Mouse (Mus musculus) heart, adult 2 months (tissue): ENCODE measurements at regions not wholly inside any gene's neighbourhood (a gene's known extent, or its start where the extent isn't known, plus 50 kb on each side); places are given as distances from the start of the nearest gene placed in this dataset.

Experiments used
- DNase-seq, 2 experiments: peaks; one replicate each; pipeline ENCODE4 v3.0.0; 2021
- H3K27ac ChIP-seq: fragments of 200-600 bp; 2 replicates; pipeline ENCODE4 v1.8.1; 2022
- H3K27me3 ChIP-seq: fragments of 200-500 bp; 2 replicates; pipeline ENCODE4 v1.6.1; 2012; ENCODE audit warnings: mild to moderate bottlenecking, low read length, inconsistent platforms, mixed read lengths; ENCODE audit not compliant: control insufficient read depth, insufficient read depth
- H3K36me3 ChIP-seq: fragments of 200-500 bp; 2 replicates; pipeline ENCODE4 v1.6.1; 2012; ENCODE audit warnings: low read length, inconsistent platforms; ENCODE audit not compliant: control insufficient read depth, insufficient read depth
- H3K4me1 ChIP-seq: fragments of 200-500 bp; 2 replicates; pipeline ENCODE4 v1.6.1; 2011; ENCODE audit warnings: low read length; ENCODE audit not compliant: control insufficient read depth, insufficient read depth
- H3K4me3 ChIP-seq: fragments of 200-600 bp; 2 replicates; pipeline ENCODE4 v1.8.1; 2022
- H3K79me2 ChIP-seq: fragments of 200-500 bp; replicated peaks from 2 replicates; pipeline ENCODE4 v1.6.1; 2012; ENCODE audit warnings: mild to moderate bottlenecking, inconsistent platforms, low read length, moderate library complexity, mixed read lengths; ENCODE audit not compliant: control insufficient read depth, insufficient read depth
- H3K9ac ChIP-seq: fragments of 200-500 bp; 2 replicates; pipeline ENCODE4 v1.6.1; 2012; ENCODE audit warnings: low read depth, mild to moderate bottlenecking, control low read depth, inconsistent platforms, low read length, mixed read lengths
- CTCF ChIP-seq: fragments of 200-600 bp; IDR thresholded peaks from 2 replicates; pipeline ENCODE4 v1.8.1; 2022; ENCODE audit warnings: antibody characterized with exemption, mild to moderate bottlenecking, moderate library complexity
- EP300 ChIP-seq: fragments of 200-500 bp; IDR thresholded peaks from 2 replicates; pipeline ENCODE4 v1.6.1; 2011; ENCODE audit warnings: low read depth, low read length, control low read depth; ENCODE audit not compliant: insufficient read depth
- POLR2A ChIP-seq: fragments of 200-500 bp; IDR thresholded peaks from 2 replicates; pipeline ENCODE4 v1.6.1; 2011; ENCODE audit warnings: mild to moderate bottlenecking, low read depth, low read length, control low read depth; ENCODE audit not compliant: insufficient read depth
- WGBS: fragments of 180-500 bp; shearing (Covaris S2); methylation state at CpG from one replicate; pipeline ENCODE4 v1.1.7; 2018; 5-methylcytosine and 5-hydroxymethylcytosine counted together
- intact Hi-C: fragments of 180-260 bp; cut with DNase I; formaldehyde crosslinking; loops from one replicate; pipeline ENCODE4 v1.15.1; 2025

DNA sequence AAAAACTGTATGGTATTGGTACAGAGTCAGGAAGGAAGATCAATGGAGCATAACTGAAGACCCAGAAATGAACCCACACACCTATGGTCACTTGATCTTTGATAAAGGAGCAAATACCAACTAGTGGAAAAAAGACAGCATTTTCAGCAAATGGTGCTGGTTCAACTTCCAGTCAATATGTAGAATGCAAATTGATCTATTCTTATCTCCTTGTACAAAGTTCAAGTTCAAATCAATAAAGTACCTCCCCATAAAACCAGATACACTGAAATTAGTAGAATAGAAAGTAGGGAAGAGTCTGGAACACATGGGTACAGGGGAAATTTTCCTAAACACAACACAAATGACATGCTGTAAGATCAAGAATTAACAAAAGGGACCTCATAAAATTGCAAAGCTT lies 495.6 kb downstream of the Gm16223 start:
- intact Hi-C loops: no loop called here
- TF ChIP-seq CTCF (no peak), POLR2A (no peak), EP300 (no peak)
- no peak overlapping the region for H3K9ac ChIP-seq

DNA sequence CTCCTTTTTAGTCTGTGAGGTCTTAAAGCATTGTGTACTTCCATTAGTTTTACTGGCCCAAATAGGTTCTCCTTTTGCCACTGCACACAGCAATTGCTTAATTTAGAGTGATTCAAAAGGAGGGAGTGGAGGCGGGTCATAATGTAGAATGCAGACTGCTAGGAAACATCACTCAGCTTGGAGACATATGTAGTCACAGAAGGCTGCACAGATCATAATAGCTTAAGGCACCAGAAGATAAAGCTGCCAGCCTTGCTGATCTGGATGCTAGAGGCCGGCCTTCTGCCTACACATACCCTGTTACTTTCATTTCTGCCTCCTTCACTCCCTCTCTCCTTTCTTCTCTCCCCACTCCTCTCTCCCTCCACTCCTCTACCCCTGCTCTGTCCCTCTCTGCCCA lies 508.2 kb downstream of the Gm16223 start:
- TF ChIP-seq EP300 (no peak), CTCF (no peak), POLR2A (no peak)
- H3K79me2 ChIP-seq: no peaks in the 10 kb centered on the region
- no peak overlapping the region for H3K27ac ChIP-seq
- 70% methylated on average over 2 of the region's 2 CpGs for WGBS
- H3K9ac ChIP-seq: no peak overlapping the region
- no peaks in the 10 kb centered on the region for H3K36me3 ChIP-seq
- DNase-seq: no peak
- H3K4me3 ChIP-seq: no peak overlapping the region
- intact Hi-C loops: no loop called here
- no peaks in the 10 kb centered on the region for H3K4me1 ChIP-seq
- no peaks in the 10 kb centered on the region for H3K27me3 ChIP-seq

More for the DNA sequence above, 495.6 kb downstream of the Gm16223 start:
- Histone ChIP-seq H3K4me3 (no peak overlapping the region), H3K27ac (no peak overlapping the region), H3K27me3 (no peaks in the 10 kb centered on the region), H3K4me1 (no peaks in the 10 kb centered on the region), H3K36me3 (no peaks in the 10 kb centered on the region), H3K79me2 (no peaks in the 10 kb centered on the region)
- DNase-seq: no peak

DNA sequence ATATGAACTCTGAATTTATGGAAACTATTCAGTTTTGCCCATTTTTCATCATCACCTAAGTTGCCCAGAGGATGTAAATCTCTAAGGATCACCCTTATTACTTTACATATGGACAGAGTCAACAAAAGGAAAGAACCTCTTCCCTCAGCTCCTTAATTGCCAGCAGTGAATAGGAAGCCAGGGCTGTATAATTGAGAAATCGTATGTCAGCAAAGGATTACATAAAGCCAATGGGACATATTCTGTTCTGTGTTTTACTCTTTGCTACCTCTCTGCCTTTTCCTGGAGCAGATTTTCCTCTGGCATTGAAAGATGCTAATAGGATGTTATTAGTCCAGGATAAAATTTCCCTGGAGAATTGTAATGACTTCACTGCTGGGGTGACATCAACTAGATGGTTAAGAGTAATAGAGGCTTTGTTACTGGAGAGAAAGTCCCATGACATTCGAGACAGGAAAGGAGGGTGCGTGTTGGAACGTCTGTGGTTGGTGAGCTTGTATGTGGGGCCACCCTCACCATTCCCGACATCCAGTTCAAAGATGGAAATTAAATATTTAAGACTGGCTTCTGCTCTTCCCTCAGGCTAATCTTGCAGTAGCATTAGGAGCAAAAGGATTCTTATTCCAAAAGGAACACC lies 510.6 kb downstream of the Gm16223 start:
- Histone ChIP-seq H3K4me3 (no peak overlapping the region), H3K27me3 (no peaks in the 10 kb centered on the region), H3K27ac (no peak overlapping the region), H3K4me1 (no peaks in the 10 kb centered on the region), H3K79me2 (no peaks in the 10 kb centered on the region), H3K9ac (no peak overlapping the region), H3K36me3 (no peaks in the 10 kb centered on the region)
- intact Hi-C loops: no loop called here
- 72% methylated on average over 5 of the region's 5 CpGs for WGBS
- no peak for DNase-seq
- TF ChIP-seq CTCF (no peak), EP300 (no peak), POLR2A (no peak)

DNA sequence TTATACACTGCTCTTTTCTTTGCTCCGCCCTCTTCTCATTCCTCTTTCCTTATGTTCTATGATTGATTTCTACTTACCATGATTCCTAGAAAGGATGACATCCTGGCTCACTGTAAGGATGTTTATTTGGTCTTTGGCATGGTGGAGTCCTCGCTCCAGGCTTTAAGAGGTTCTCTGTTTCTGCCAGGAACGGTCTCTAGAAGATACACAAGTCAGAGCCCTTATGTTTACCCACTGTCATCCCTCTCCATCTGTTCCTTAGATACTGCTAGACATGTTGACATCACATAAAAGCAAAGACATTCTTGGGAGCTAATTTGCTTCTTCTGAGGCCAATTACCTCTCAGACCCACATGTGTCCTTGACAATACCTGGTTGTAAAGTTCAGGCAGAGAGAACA lies 552.9 kb downstream of the Gm16223 start:
- Histone ChIP-seq H3K79me2 (no peaks in the 10 kb centered on the region), H3K4me1 (no peaks in the 10 kb centered on the region), H3K27me3 (no peaks in the 10 kb centered on the region), H3K4me3 (no peak overlapping the region), H3K27ac (no peak overlapping the region), H3K9ac (no peak overlapping the region), H3K36me3 (no peaks in the 10 kb centered on the region)
- intact Hi-C loops: no loop called here
- TF ChIP-seq CTCF (no peak), EP300 (no peak), POLR2A (no peak)
- DNase-seq: no peak
- WGBS: 67% methylated on average over 3 of the region's 3 CpGs

DNA sequence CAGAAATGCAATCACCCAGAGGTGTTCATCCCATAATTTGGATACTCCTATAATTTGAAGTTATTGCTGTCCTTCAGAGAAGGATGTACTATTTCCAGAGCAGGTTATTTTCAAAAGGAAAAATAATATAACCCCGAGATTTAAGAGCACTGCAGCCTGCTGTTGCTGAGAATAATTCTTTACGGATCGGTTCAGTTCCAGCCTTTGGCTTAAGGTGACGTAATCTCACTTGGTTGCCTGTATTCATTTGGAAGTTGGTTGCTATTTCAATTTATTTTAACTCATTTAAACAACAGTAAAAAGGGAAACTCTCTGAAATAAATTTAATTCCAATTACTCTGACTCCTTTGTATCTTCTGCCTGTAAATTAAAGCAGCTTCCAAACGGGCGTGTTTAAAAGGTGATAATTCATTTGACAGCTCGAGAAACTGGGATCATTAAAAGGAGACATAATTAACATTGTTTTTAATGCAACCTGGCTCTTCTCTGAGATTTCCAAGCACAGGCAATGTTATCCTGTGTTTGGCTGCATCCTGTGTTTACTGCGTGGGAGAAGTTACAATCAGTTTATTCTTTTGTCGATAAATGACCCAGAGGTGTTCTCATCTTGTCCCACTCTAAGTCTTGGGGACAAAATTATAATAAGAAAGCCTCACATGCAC lies 568.5 kb downstream of the Gm16223 start:
- 83% methylated on average over 9 of the region's 9 CpGs for WGBS
- no peak overlapping the region for H3K4me3 ChIP-seq
- H3K9ac ChIP-seq: no peak overlapping the region
- H3K36me3 ChIP-seq: no peaks in the 10 kb centered on the region
- H3K4me1 ChIP-seq: no peaks in the 10 kb centered on the region
- intact Hi-C loops: no loop called here
- no peaks in the 10 kb centered on the region for H3K79me2 ChIP-seq
- H3K27ac ChIP-seq: no peak overlapping the region
- DNase-seq: no peak
- no peaks in the 10 kb centered on the region for H3K27me3 ChIP-seq
- TF ChIP-seq EP300 (no peak), CTCF (no peak), POLR2A (no peak)

DNA sequence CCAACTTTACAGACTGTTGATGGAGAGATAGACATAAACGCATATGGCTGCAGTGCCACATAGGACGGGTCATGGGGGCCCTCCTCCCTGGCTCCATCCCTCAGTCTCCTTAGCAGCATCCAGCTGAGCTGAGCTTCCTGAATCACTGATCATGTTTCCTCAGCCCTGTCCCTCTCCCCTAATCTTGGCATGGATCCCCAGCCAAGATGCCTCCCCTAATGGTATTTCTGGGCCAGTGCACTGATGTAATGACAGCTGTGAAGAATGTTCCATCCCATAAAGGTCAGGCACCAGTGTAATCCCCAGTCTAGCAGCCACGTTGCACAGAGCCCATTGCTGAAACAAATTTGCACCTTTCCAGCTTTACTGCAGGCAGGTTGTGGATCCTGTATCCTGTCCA lies 576.5 kb upstream of the Cpeb2 start:
- intact Hi-C loops: no loop called here
- H3K79me2 ChIP-seq: no peaks in the 10 kb centered on the region

More for the DNA sequence above, 576.5 kb upstream of the Cpeb2 start:
- TF ChIP-seq CTCF (no peak), POLR2A (no peak), EP300 (no peak)
- no peak for DNase-seq
- WGBS: 58% methylated on average over 3 of the region's 3 CpGs
- Histone ChIP-seq H3K36me3 (no peaks in the 10 kb centered on the region), H3K4me3 (no peak overlapping the region), H3K4me1 (no peaks in the 10 kb centered on the region), H3K27me3 (no peaks in the 10 kb centered on the region), H3K27ac (no peak overlapping the region), H3K9ac (no peak overlapping the region)
